Mouse (Mus musculus): ENCODE data around the gene Diras2.

Gene Diras2

DNA sequence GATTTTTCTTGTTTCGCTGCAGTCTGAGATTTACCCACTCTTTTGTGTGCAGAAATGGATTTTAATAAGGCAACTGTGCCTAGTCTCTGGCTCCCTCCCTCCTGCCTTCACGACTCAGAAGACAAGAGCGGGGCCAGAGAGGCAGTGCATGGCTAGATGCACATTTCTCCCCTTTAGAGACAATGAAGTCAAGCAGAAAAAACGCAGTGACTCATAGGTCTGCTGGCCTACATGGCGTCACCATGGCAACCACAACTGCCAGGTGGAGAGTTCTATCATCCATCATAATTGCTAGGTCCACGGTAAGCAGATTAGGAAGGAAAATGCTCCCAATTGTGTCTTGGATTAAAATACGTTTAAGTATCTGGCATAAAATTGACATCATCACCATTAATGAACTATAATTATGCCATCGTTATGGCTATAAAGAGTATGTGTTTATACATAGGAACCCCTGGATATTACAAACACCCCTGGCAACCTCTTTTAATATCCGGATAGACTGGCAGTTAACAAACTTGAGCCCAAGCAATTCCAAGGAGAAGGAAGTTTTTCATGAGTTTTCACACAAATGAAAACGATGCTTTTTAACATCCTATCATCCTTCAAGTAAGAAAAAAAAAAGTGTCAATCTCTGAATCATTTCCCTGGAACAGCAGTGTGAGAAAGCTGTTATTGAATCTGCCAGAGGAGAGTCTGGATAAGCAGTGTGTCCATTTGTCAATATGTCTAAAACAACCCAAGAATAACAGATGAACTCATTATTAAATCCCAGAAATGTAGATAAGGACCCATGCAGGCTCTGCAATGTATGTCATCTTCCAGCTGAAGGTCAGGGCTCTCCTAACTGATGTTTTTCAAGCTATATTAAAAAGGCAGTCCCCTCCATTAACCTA is 61.0 kb downstream of the Diras2 start:
- in situ Hi-C loops (cut with MboI, MseI), result loop anchor here (10.0 kb wide), 1 partner anchor 195 kb away; no protein-coding TSS in a partner anchor

DNA sequence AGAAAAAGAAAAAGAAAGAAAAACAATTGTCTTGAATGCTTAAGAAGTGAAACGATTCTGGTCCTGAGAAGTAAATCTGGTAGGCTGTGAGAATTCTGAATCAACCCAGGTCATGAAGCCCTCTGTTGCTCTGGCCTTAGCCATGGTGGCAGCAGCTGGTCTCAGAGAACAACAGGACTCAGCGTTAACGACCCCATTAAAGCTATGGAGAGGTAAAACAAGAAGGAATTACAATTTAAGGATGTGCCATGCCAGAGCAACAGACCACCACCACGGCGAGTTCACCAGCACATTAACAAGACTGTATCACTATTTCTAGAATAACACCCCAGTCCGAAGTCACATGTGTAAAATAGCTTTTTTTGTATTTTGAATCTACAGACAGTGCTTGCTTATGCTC is 65.9 kb downstream of the Diras2 start:
- in situ Hi-C loops (cut with MboI, MseI), result no loop called here

DNA sequence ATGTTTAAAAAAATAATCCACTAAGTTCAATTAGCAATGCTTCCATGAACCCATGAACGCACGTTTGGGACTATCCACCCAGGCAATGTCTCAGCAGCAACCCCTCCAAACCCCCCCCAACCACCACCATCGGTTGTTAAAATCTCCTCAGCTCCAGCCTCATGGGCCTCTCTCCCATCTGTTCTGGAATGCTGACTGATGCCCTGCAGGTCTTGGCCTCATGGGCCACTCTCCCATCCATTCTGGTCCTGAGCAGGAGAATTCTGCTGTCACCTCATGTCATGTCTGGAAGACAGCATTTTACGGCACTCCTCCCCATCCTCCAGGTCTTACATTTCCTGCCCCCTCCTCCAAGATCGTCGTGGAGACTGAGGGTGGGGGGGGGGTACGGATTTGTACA is 71.1 kb downstream of the Diras2 start:
- in situ Hi-C loops (cut with MboI, MseI), result no loop called here

DNA sequence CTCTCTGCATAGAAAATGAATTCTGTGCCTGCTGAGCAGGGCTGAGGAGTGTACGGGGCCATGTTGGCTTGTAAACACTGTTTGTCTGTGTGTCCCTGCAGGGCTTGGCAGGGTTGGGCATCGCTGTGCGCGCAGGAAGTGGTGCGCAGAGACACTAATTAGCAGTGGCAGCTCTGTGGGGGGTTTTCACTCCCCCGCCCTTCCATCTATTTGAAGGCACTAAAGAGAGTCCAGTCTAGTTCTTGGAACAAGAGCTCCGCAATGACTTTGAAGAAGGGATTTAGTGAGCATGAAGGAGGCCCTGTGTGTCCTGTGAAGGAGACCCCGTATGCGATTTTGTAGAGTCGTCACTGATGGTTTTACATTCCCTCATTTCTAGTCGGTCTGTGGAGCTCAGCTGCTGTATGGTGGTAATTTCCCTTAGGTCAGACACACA is 73.2 kb downstream of the Diras2 start:
- in situ Hi-C loops (cut with MboI, MseI), result no loop called here

DNA sequence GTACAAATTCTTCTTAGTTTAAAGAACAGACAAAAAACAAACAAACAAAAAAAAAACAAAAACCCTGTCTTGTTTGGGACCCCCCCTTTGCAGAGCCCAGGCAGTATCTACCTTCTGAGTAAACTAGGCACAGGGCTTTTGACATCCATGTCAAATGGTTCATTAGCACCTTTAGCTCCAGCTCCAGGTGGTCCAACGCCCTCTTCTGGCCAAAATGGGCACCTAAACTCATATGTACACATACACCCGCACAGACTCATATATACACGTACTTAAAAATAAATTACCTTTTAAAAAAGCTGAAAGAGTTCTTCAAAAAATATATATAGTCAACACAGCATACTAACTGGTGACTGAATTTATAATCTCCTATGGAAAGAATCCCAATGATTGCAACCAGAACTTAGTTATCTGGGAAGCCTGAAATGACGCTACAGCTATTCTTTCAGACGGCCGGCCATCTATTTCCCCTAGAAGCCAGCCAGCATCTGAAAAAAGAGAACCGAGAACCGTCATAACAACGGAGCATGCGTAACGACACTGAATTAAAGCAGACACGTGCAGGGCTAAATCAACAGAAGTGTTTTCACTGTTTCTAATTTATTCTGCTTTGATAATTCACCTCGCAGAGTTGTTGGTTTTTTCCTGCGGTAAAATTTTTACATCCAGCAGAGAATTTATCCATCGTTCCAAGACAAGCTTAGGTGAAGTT is 73.7 kb downstream of the Diras2 start:
- in situ Hi-C loops (cut with MboI, MseI), result no loop called here

DNA sequence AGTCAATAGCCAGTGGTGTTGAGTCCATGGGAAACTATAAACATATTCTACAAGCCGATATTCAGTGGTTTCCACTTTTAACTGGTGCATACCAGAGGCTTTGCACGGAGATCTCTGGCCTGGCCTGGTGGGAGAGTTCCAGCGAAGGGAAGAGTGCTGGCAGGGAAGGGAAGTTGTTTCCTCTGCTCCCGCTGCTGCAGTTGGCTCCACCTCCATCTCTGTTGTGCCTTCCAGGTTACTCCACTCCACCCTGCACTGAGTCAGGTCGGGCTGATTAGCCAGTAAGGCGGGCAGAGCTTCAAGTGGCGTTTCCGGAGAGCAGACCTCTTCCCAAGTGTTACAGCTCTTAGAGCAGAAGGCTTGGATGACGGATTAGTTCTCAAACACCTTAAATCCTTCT is 75.8 kb downstream of the Diras2 start:
- in situ Hi-C loops (cut with MboI, MseI), result no loop called here

DNA sequence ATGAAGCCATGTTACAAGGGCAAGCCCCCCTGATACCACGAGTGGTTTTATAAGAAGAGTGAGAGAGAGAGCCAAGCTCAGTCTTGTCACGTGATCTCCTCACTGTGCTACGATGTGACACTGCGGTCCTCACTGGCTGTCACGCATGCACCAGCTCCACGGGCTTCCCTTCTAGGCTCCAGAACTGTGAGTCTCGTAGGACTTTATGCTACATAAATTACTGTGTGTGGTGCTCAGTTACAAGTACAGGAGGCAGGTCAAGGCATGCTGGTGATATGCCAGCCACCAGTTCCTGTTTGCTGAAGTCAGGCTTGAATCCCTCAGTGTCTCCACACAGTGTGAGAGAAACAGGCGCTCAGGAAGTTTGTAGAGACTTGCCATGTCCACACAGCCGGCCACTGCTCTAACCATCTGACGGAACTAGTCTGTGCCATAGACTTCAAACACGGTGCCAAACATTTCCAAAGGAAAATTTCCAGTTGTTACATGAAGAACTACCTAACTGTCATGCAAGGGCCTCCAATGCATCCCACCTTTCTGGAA is 76.3 kb downstream of the Diras2 start:
- in situ Hi-C loops (cut with MboI, MseI), result no loop called here
